Mouse (Mus musculus): Measurements from ENCODE around the gene Rhobtb1. TPM values are rescaled to one million over a fixed set of nuclear protein-coding genes. Genes with fewer than 3 reads are reported as not detected.

Rhobtb1 gene
- polyA plus RNA-seq, 1 experiment from 2014 or later, result 17.5 TPM

GRCm38 (mm10) chr10:69118893-69119292, 32.3 kb upstream of the Rhobtb1 start:
- WGBS, result 84% methylated on average over 3 of the region's 3 CpGs

GRCm38 (mm10) chr10:69119456-69119855, 31.8 kb upstream of the Rhobtb1 start:
- no peaks in the 10 kb centered on the region for H3K27me3 ChIP-seq (ENCODE audit: control insufficient read depth, insufficient read depth, low read length)

More at GRCm38 (mm10) chr10:69118893-69119292, 32.3 kb upstream of the Rhobtb1 start:
- no peaks in the 10 kb centered on the region for H3K9me3 ChIP-seq (replicated peaks; ENCODE audit: control insufficient read depth, low read length)
- no peaks in the 10 kb centered on the region for H3K36me3 ChIP-seq (replicated peaks; ENCODE audit: control insufficient read depth, insufficient read depth, low read depth, low read length)
- no peak overlapping the region for H3K9ac ChIP-seq (replicated peaks; ENCODE audit: low read length)
- H3K4me1 ChIP-seq (ENCODE audit: control insufficient read depth, insufficient read depth, low read length), result no peaks in the 10 kb centered on the region
- no peak overlapping the region for H3K4me2 ChIP-seq (ENCODE audit: low read depth, low read length)
- no peak for ATAC-seq (replicated peaks; ENCODE audit: insufficient number of reproducible peaks, low FRiP score, low TSS enrichment, low read depth)
- no peak overlapping the region for H3K4me3 ChIP-seq (ENCODE audit: low read depth, low read length)
- DNase-seq (ENCODE audit: low spot score), result no peak
- no peak overlapping the region for H3K27ac ChIP-seq (replicated peaks; ENCODE audit: low read depth, low read length)
- no peaks in the 10 kb centered on the region for H3K27me3 ChIP-seq (ENCODE audit: control insufficient read depth, insufficient read depth, low read length)

DNA sequence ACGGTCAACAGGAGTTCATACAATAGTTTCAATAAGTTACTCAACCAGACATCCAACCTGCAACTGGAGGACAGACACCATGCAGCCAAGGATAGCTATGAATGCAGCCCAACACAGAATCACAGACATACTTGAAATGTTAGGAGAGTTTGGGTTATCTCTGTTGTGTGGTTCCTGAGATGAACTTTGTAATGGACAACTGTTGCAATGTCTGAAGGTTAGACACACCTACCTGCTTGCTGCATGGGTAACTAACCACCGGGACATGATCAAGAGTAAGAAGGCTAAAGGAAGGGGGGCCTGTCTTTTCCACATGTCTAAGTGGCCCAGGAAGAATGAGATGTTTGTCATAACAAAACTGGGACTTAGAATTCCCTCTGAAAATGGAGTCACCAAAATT, 24.7 kb upstream of the Rhobtb1 start:
- H3K9ac ChIP-seq (replicated peaks; ENCODE audit: low read length), result no peak overlapping the region
- no peak for DNase-seq (ENCODE audit: low spot score)
- H3K36me3 ChIP-seq (replicated peaks; ENCODE audit: control insufficient read depth, insufficient read depth, low read depth, low read length), result no peaks in the 10 kb centered on the region
- H3K4me1 ChIP-seq (ENCODE audit: control insufficient read depth, insufficient read depth, low read length), result no peaks in the 10 kb centered on the region
- H3K9me3 ChIP-seq (replicated peaks; ENCODE audit: control insufficient read depth, low read length), result no peaks in the 10 kb centered on the region
- WGBS, result 87% methylated on average over 2 of the region's 2 CpGs
- no peak overlapping the region for H3K4me2 ChIP-seq (ENCODE audit: low read depth, low read length)
- H3K27me3 ChIP-seq (ENCODE audit: control insufficient read depth, insufficient read depth, low read length), result no peaks in the 10 kb centered on the region
- H3K4me3 ChIP-seq (ENCODE audit: low read depth, low read length), result no peak overlapping the region
- no peak overlapping the region for H3K27ac ChIP-seq (replicated peaks; ENCODE audit: low read depth, low read length)
- no peak for ATAC-seq (replicated peaks; ENCODE audit: insufficient number of reproducible peaks, low FRiP score, low TSS enrichment, low read depth)

More at GRCm38 (mm10) chr10:69119456-69119855, 31.8 kb upstream of the Rhobtb1 start:
- no peaks in the 10 kb centered on the region for H3K9me3 ChIP-seq (replicated peaks; ENCODE audit: control insufficient read depth, low read length)
- WGBS, result 89% methylated on average over 1 of the region's 1 CpGs
- no peak overlapping the region for H3K4me2 ChIP-seq (ENCODE audit: low read depth, low read length)
- H3K4me1 ChIP-seq (ENCODE audit: control insufficient read depth, insufficient read depth, low read length), result no peaks in the 10 kb centered on the region
- no peak overlapping the region for H3K9ac ChIP-seq (replicated peaks; ENCODE audit: low read length)
- DNase-seq (ENCODE audit: low spot score) (no peak), ATAC-seq (replicated peaks; ENCODE audit: insufficient number of reproducible peaks, low FRiP score, low TSS enrichment, low read depth) (no peak)
- no peak overlapping the region for H3K4me3 ChIP-seq (ENCODE audit: low read depth, low read length)
- H3K36me3 ChIP-seq (replicated peaks; ENCODE audit: control insufficient read depth, insufficient read depth, low read depth, low read length), result no peaks in the 10 kb centered on the region
- H3K27ac ChIP-seq (replicated peaks; ENCODE audit: low read depth, low read length), result no peak overlapping the region

- Histone ChIP-seq H3K9me3 (replicated peaks; ENCODE audit: control insufficient read depth, low read length) (no peaks in the 10 kb centered on the region), H3K4me1 (ENCODE audit: control insufficient read depth, insufficient read depth, low read length) (no peaks in the 10 kb centered on the region), H3K36me3 (replicated peaks; ENCODE audit: control insufficient read depth, insufficient read depth, low read depth, low read length) (no peaks in the 10 kb centered on the region), H3K27ac (replicated peaks; ENCODE audit: low read depth, low read length) (no peak overlapping the region), H3K9ac (replicated peaks; ENCODE audit: low read length) (no peak overlapping the region), H3K4me3 (ENCODE audit: low read depth, low read length) (no peak overlapping the region), H3K4me2 (ENCODE audit: low read depth, low read length) (no peak overlapping the region), H3K27me3 (ENCODE audit: control insufficient read depth, insufficient read depth, low read length) (no peaks in the 10 kb centered on the region)
- no peak for ATAC-seq (replicated peaks; ENCODE audit: insufficient number of reproducible peaks, low FRiP score, low TSS enrichment, low read depth)
- DNase-seq (ENCODE audit: low spot score), result no peak
- WGBS, result 86% methylated on average over 3 of the region's 3 CpGs
These were observed 22.7 kb upstream of the Rhobtb1 start for GRCm38 (mm10) chr10:69128531-69128930.

DNA sequence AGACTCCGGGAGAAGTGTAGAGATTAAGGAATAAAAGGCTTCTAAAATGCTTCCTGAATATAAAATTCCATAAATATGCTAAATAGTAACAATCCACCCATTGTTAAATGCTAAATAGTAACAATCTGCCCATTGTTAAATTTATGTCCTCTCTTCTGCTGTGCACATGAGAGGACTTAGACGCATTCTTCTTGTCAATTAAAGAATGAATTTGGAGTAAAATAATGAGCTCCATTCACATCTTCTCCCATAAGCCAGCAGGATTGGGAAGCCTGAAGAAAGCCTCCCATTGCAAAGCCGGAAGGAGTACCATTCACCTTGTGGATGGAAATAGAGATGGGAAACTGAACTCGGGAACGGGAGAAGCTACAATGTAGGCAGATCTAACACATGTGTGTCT, 20.6 kb upstream of the Rhobtb1 start:
- no peaks in the 10 kb centered on the region for H3K27me3 ChIP-seq (ENCODE audit: control insufficient read depth, insufficient read depth, low read length)
- H3K36me3 ChIP-seq (replicated peaks; ENCODE audit: control insufficient read depth, insufficient read depth, low read depth, low read length), result no peaks in the 10 kb centered on the region
- DNase-seq (ENCODE audit: low spot score) (no peak), ATAC-seq (replicated peaks; ENCODE audit: insufficient number of reproducible peaks, low FRiP score, low TSS enrichment, low read depth) (no peak)
- H3K4me2 ChIP-seq (ENCODE audit: low read depth, low read length), result no peak overlapping the region
- H3K27ac ChIP-seq (replicated peaks; ENCODE audit: low read depth, low read length), result no peak overlapping the region
- no peak overlapping the region for H3K9ac ChIP-seq (replicated peaks; ENCODE audit: low read length)
- no peak overlapping the region for H3K4me3 ChIP-seq (ENCODE audit: low read depth, low read length)
- H3K9me3 ChIP-seq (replicated peaks; ENCODE audit: control insufficient read depth, low read length), result no peaks in the 10 kb centered on the region
- WGBS, result 74% methylated on average over 5 of the region's 5 CpGs
- H3K4me1 ChIP-seq (ENCODE audit: control insufficient read depth, insufficient read depth, low read length), result no peaks in the 10 kb centered on the region

- no peak for DNase-seq (ENCODE audit: low spot score)
These were observed 16.9 kb upstream of the Rhobtb1 start for GRCm38 (mm10) chr10:69134356-69134755.

DNA sequence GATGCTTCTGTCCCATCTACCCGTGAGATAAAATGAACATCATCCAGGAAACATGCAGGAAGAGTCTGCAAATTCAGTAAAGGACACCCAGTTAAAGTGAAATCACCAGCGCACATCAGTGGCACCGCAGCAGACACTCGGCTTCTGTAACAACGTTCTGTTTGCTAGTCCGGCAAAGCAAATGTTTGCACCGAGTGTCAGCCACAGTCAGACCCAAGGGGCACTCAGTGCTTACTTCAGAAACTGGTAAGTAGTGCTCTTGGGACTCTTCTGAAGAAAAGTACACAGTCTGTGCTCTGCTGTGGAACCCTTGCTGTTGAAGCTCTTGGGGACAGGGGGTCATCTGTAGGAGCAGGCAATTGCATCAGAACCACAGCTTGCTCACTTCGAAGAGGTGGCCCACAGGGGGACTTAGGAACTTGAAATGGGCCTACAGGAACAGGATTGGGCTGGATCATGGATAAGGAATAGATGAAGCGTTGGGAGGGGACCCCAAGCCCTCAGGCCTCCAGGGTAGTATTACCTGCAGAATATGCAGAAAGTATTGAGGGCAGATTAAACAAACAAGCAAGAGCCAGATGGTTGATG, 14.9 kb upstream of the Rhobtb1 start:
- Histone ChIP-seq H3K4me3 (ENCODE audit: low read depth, low read length) (no peak overlapping the region), H3K4me1 (ENCODE audit: control insufficient read depth, insufficient read depth, low read length) (no peaks in the 10 kb centered on the region), H3K4me2 (ENCODE audit: low read depth, low read length) (no peak overlapping the region), H3K9me3 (replicated peaks; ENCODE audit: control insufficient read depth, low read length) (no peaks in the 10 kb centered on the region), H3K27ac (replicated peaks; ENCODE audit: low read depth, low read length) (no peak overlapping the region), H3K36me3 (replicated peaks; ENCODE audit: control insufficient read depth, insufficient read depth, low read depth, low read length) (no peaks in the 10 kb centered on the region), H3K9ac (replicated peaks; ENCODE audit: low read length) (no peak overlapping the region), H3K27me3 (ENCODE audit: control insufficient read depth, insufficient read depth, low read length) (no peaks in the 10 kb centered on the region)
- DNase-seq (ENCODE audit: low spot score) (no peak), ATAC-seq (replicated peaks; ENCODE audit: insufficient number of reproducible peaks, low FRiP score, low TSS enrichment, low read depth) (no peak)
- 75% methylated on average over 9 of the region's 9 CpGs for WGBS

More at GRCm38 (mm10) chr10:69134356-69134755, 16.9 kb upstream of the Rhobtb1 start:
- Histone ChIP-seq H3K4me3 (ENCODE audit: low read depth, low read length) (no peak overlapping the region), H3K27me3 (ENCODE audit: control insufficient read depth, insufficient read depth, low read length) (no peaks in the 10 kb centered on the region), H3K9ac (replicated peaks; ENCODE audit: low read length) (no peak overlapping the region), H3K4me1 (ENCODE audit: control insufficient read depth, insufficient read depth, low read length) (no peaks in the 10 kb centered on the region), H3K36me3 (replicated peaks; ENCODE audit: control insufficient read depth, insufficient read depth, low read depth, low read length) (no peaks in the 10 kb centered on the region), H3K27ac (replicated peaks; ENCODE audit: low read depth, low read length) (no peak overlapping the region), H3K9me3 (replicated peaks; ENCODE audit: control insufficient read depth, low read length) (no peaks in the 10 kb centered on the region), H3K4me2 (ENCODE audit: low read depth, low read length) (no peak overlapping the region)
- ATAC-seq (replicated peaks; ENCODE audit: insufficient number of reproducible peaks, low FRiP score, low TSS enrichment, low read depth), result no peak

DNA sequence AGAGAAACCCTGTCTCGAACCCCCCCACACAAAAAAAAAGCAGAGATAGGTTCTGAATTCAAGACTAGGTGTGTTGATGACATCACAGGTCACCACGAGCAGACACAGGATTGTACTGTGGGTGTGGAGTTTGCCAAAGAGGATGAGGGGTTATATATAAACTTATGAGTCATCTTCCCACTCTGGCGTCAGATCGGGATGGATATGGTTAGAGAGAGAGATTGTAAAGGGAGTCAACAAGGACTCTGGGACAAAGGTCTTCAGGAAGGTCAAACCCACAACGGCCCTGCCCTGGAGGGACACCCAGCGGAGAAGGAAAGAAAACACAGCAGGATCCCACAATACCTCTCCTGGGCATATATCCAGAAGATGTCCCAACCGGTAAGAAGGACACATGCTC, 2.0 kb upstream of the Rhobtb1 start:
- H3K27me3 ChIP-seq (ENCODE audit: control insufficient read depth, insufficient read depth, low read length), result no peaks in the 10 kb centered on the region
- no peak overlapping the region for H3K9ac ChIP-seq (replicated peaks; ENCODE audit: low read length)
- H3K4me1 ChIP-seq (ENCODE audit: control insufficient read depth, insufficient read depth, low read length), result no peaks in the 10 kb centered on the region
- no peak for DNase-seq (ENCODE audit: low spot score)
- no peak overlapping the region for H3K27ac ChIP-seq (replicated peaks; ENCODE audit: low read depth, low read length)
- H3K9me3 ChIP-seq (replicated peaks; ENCODE audit: control insufficient read depth, low read length), result no peaks in the 10 kb centered on the region
- H3K4me2 ChIP-seq (ENCODE audit: low read depth, low read length), result no peak overlapping the region
- no peak for ATAC-seq (replicated peaks; ENCODE audit: insufficient number of reproducible peaks, low FRiP score, low TSS enrichment, low read depth)
- no peaks in the 10 kb centered on the region for H3K36me3 ChIP-seq (replicated peaks; ENCODE audit: control insufficient read depth, insufficient read depth, low read depth, low read length)
- 85% methylated on average over 7 of the region's 7 CpGs for WGBS
- no peak overlapping the region for H3K4me3 ChIP-seq (ENCODE audit: low read depth, low read length)
